Mouse (Mus musculus): ENCODE data around the gene Cdiptos. TPM values are rescaled to one million over a fixed set of nuclear protein-coding genes. Genes with fewer than 3 reads are reported as not detected.

Gene Cdiptos
- polyA plus RNA-seq, 1 experiment from 2014 or later: 0.92 TPM

DNA sequence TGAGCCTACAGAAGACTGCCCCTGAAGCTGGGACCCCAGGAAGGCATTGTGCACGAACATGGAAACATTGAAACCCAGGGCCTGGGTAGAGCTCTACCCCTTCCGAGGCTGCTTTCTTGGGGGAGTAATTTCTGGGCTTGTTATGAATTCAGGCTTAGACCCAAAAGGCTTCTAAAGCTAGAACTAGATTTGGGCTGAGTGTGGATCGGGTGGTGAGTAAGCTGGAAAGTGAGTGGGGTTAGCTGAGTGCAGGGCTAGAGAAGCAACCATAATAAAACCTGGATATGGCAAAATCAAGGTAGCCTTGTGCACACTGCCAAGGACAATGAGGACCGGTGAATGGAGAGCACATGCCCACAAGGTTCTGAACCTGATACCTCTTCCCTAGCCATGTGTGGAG is 13.9 kb downstream of the Cdiptos start:
- no peak for ATAC-seq (ENCODE audit: low FRiP score)
- no peaks in the 10 kb centered on the region for H3K4me1 ChIP-seq
- no peak overlapping the region for H3K27ac ChIP-seq
- peaks cover 28% of the 10 kb centered on the region for H3K27me3 ChIP-seq
- WGBS: 91% methylated on average over 4 of the region's 4 CpGs
- H3K36me3 ChIP-seq: peaks cover 44% of the 10 kb centered on the region
- H3K9ac ChIP-seq: no peak overlapping the region
- no peaks in the 10 kb centered on the region for H3K9me3 ChIP-seq (replicated peaks)
- H3K4me3 ChIP-seq: no peak overlapping the region
- no peak overlapping the region for H3K4me2 ChIP-seq (replicated peaks)

DNA sequence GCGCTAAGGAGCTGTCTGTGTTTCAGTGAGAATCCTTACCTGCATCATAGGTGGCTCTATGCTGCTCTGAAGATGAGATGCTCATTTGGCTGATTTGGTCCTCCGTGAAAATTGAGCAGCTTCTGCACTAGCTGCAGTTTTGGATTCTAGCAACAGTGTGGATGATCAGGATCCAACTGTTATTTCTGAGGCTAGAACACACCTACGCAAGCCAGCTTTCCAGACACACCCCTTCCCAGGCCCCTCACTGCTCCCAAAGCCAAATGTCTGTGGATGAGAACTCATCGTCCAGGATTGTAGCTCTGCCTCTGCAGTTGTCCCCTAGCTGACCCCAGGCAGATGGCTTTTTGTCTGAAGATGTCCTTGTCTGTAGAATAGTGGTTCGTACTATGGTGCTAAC is 14.8 kb downstream of the Cdiptos start:
- Histone ChIP-seq H3K36me3 (peaks cover 37% of the 10 kb centered on the region), H3K27ac (no peak overlapping the region), H3K9ac (no peak overlapping the region), H3K4me2 (replicated peaks) (no peak overlapping the region), H3K4me1 (no peaks in the 10 kb centered on the region), H3K27me3 (peaks cover 28% of the 10 kb centered on the region), H3K4me3 (no peak overlapping the region), H3K9me3 (replicated peaks) (no peaks in the 10 kb centered on the region)
- 83% methylated on average over 5 of the region's 5 CpGs for WGBS
- no peak for ATAC-seq (ENCODE audit: low FRiP score)

DNA sequence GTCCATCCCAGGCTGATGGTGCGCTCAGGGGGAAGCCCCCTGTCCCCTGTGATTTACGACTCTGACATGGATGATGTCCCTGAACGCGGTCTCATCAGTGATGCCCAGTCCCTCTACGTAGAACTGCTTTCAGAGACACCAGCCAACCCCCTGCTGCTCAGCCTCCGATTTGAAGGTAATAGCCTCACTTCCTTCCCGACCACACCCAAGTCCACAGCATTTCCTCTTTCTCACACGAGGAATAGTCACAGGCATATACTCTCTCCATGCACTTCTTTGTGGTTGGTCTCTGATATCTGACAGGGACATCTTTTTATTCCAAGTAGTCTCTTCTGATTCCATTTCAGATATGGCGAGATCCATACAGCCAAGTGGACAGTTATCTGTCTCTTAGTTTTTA is 16.1 kb downstream of the Cdiptos start:
- Histone ChIP-seq H3K27ac (no peak overlapping the region), H3K4me2 (replicated peaks) (no peak overlapping the region), H3K9me3 (replicated peaks) (no peaks in the 10 kb centered on the region), H3K27me3 (peaks cover 28% of the 10 kb centered on the region), H3K4me1 (no peaks in the 10 kb centered on the region), H3K9ac (no peak overlapping the region), H3K4me3 (no peak overlapping the region), H3K36me3 (peaks cover 40% of the 10 kb centered on the region)
- 69% methylated on average over 9 of the region's 9 CpGs for WGBS
- no peak for ATAC-seq (ENCODE audit: low FRiP score)

DNA sequence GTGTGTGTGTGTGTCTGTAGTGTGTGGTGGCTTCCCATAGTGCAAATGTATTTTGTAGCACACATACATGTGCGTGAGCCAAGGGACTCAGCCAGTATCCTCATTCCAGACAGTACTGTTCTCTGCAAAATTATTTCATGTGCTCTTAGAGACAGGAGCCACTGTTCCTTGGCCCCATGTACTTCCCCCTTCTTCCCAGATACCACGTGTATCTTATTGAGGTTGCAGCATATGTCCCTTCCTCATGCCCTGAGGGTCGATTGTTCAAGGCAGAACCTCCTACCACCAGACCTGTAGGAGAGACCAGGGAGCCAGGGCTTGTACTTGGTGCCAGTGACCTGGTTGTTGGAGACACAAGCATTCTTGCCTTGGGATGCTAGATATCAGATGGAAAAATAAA is 20.8 kb downstream of the Cdiptos start:
- H3K4me1 ChIP-seq: peaks cover 21% of the 10 kb centered on the region
- H3K27me3 ChIP-seq: peaks cover 30% of the 10 kb centered on the region
- H3K9me3 ChIP-seq (replicated peaks): no peaks in the 10 kb centered on the region
- no peak for ATAC-seq (ENCODE audit: low FRiP score)
- no peak overlapping the region for H3K4me2 ChIP-seq (replicated peaks)
- peaks cover 16% of the 10 kb centered on the region; the same call in 1 of the 2 replicates for H3K36me3 ChIP-seq
- no peak overlapping the region for H3K27ac ChIP-seq
- no peak overlapping the region for H3K9ac ChIP-seq
- no peak overlapping the region for H3K4me3 ChIP-seq
- WGBS: 73% methylated on average over 3 of the region's 3 CpGs

DNA sequence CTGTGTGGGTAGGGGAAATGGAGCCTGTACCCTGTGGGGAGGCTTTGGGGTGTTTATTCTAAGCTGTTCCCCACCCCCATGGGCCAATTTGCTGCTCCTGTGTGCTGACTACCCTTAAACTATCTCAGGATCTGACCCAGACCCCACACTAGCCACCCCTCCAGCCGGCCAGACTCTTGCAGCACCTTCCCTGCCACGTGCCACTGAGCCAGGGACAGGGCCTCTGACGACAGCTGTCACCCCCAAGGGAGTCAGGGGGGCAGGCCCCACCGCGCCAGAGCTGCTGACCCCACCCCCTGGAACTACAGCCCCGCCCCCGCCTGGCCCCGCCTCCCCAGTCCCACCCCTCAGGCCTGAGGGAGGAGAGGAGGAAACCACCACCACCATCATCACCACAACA is 23.3 kb downstream of the Cdiptos start:
- Histone ChIP-seq H3K4me2 (replicated peaks) (peak overlapping the region; percentile 97), H3K36me3 (peaks cover 4% of the 10 kb centered on the region; the same call in 1 of the 2 replicates), H3K27me3 (peaks cover 41% of the 10 kb centered on the region), H3K27ac (no peak overlapping the region; the same call in 1 of the 2 replicates), H3K4me1 (peaks cover 37% of the 10 kb centered on the region), H3K9ac (peak overlapping the region; percentile 54), H3K9me3 (replicated peaks) (no peaks in the 10 kb centered on the region), H3K4me3 (peak overlapping the region; percentile 47)
- ATAC-seq (ENCODE audit: low FRiP score): no peak
- 0% methylated on average over 8 of the region's 8 CpGs for WGBS

DNA sequence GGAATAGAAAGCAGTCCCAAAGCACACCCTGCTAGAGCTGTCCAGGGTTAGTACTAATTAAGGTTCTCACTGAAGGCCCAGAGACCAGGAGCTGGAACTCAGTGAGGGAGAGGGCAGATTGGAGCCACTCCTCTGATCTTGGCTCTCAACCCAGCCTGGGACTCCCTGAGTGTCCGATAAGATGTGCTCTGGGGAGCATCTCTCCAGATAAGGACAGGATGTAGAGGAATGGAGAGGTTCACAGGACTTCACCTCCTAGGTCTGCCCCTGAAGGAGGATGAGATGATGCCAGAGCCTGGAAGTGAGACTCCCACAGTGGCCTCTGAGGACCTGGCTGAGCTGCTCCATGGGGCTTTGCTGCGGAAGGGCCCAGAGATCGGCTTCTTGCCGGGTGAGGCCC is 24.2 kb downstream of the Cdiptos start:
- H3K4me2 ChIP-seq (replicated peaks): peak overlapping the region; percentile 97
- peak overlapping the region; percentile 64 for H3K9ac ChIP-seq
- H3K36me3 ChIP-seq: peaks cover 4% of the 10 kb centered on the region; the same call in 1 of the 2 replicates
- H3K4me3 ChIP-seq: peak overlapping the region; percentile 47
- WGBS: 33% methylated on average over 4 of the region's 4 CpGs
- no peak for ATAC-seq (ENCODE audit: low FRiP score)
- peaks cover 41% of the 10 kb centered on the region for H3K27me3 ChIP-seq
- peaks cover 37% of the 10 kb centered on the region for H3K4me1 ChIP-seq
- no peaks in the 10 kb centered on the region for H3K9me3 ChIP-seq (replicated peaks)
- H3K27ac ChIP-seq: 0 out of 2 replicates have a peak overlapping the region, but pooled peaks have one; percentile 17

DNA sequence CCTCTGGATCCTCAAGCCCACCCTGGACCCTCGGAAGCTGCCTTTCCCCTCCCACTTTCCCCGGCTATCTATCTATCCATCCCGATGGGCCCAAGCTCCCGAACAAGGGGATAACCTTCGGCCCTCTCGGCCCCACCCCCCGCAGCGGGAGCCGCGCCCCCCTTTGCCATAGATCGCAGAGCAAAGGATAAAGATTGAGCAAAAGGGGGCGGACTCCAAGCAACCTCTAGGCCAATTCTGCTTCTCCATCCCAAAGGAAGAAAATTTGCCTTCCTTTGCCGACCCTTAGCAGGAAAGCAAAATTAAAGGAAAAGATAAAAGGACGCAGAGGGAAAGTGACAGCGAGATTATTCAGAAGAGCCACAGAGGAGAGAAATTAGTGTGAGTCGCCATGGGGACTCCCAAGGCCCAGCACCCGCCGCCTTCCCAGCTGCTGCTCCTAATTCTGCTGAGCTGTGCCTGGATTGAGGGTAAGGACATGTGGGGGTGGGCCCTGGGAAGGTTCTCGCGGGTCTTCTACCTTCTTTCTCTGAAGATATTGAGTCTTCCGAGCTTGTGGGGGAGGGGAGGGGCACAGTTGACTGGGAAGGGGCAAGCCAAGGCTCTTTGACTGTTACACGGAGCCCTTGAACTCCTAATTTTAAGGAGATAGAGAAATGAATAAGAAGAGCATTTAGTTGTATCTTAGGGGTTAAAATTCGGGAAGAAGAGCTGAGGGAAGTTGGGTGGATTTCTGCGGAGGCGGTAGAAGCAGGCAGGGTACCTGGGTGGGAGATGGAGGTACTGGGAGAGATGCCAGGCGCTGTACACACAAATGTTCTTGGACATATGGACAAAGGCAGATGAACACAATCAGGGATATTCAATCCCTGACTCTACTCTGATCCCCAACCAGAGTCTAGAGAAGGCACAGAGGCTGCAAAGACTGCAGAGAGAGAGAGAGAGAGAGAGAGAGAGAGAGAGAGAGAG is 25.0 kb downstream of the Cdiptos start:
- H3K27ac ChIP-seq: peak overlapping the region; percentile 87
- peak; percentile 10 for ATAC-seq (ENCODE audit: low FRiP score)
- peaks cover 11% of the 10 kb centered on the region for H3K36me3 ChIP-seq
- peaks cover 41% of the 10 kb centered on the region for H3K4me1 ChIP-seq
- peak overlapping the region; percentile 47 for H3K4me3 ChIP-seq
- H3K9me3 ChIP-seq (replicated peaks): no peaks in the 10 kb centered on the region
- WGBS: 7% methylated on average over 26 of the region's 26 CpGs
- peak overlapping the region; percentile 97 for H3K4me2 ChIP-seq (replicated peaks)
- peaks cover 41% of the 10 kb centered on the region for H3K27me3 ChIP-seq
- peak overlapping the region; percentile 64 for H3K9ac ChIP-seq

DNA sequence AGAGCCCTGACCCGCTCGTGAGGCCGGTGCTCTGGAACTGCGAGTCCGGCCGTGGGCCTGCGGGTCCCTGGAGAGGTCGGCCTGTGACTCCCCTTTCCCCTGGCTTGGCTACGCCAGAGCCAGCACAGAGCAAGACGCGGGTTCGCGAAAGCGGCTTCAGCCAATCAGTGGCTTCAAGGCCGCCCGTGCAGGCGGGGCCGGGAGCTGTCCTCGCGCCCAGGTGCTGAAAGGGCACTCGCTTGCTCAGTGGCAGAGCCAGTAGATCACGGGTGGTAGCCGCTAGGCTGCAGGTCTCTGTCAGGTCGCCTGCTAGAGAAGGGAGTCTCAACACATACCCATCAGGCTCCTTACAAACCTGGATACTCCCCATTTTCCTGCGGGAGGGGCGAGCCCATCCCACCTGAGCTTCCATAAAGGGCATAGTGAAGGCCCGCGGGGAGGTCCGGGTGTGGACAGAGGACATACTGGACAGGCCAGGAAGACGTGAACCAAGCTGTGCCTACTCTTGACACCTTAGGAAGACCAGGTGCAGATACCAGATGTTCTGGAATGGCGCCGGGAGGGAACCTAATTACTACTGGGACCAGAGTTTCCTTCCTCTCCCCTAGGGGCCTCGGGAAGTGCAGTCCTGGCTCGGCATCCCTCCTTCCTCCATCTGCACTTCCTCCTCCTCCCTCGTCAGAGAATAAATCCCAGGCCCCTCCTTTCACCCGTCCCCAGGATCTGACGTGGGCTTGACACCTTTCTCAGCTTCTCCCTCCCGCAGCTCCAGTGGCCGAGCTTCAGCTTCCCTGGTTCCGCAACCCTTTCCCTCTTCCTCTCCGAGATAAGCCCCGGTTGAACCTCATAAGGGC is 25.9 kb downstream of the Cdiptos start, which contains the start of gene Sez6l2:
Gene Sez6l2, plus strand, starts transcription at position 771 of the 854 bp plus-strand sequence.
- Histone ChIP-seq H3K4me2 (replicated peaks) (peak within 1 kb of the TSS; percentile 97), H3K9me3 (replicated peaks) (no peaks in the 10 kb centered on the region), H3K4me3 (peak within 1 kb of the TSS; percentile 47), H3K27ac (peak within 1 kb of the TSS; percentile 87), H3K36me3 (peaks cover 13% of the 10 kb centered on the region), H3K4me1 (peaks cover 41% of the 10 kb centered on the region), H3K9ac (peak within 1 kb of the TSS; percentile 64), H3K27me3 (peaks cover 41% of the 10 kb centered on the region)
- WGBS: under 1% methylated on average over 42 of the region's 42 CpGs
- peak; percentile 91 for ATAC-seq (ENCODE audit: low FRiP score)

DNA sequence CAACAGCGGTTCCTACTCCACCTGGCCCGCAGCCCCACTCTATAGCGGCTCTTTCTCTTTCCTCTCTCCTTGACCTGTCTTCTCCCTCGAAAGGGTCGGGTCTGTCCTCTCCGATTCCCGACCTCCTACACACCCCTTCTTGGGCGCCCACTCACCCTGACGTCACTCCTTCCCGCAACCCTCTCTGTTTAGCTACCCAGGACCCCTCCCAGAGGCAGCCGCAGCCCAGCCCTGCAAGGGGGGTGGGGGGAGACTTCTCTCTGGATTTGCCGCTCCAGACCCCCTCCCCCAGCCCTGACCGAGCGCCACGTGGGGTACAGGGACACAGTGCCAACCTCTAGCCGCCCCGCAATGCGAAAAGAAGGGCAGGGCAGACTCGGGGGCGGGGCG is 26.5 kb downstream of the Cdiptos start, which contains the start of gene Asphd1:
Gene Asphd1, minus strand, starts transcription at position 180 of the 390 bp plus-strand sequence.
- no peaks in the 10 kb centered on the region for H3K9me3 ChIP-seq (replicated peaks)
- H3K9ac ChIP-seq: peak within 1 kb of the TSS; percentile 64
- peak within 1 kb of the TSS; percentile 47 for H3K4me3 ChIP-seq
- peaks cover 41% of the 10 kb centered on the region for H3K27me3 ChIP-seq
- peaks cover 19% of the 10 kb centered on the region for H3K36me3 ChIP-seq
- WGBS: under 1% methylated on average over 21 of the region's 21 CpGs
- ATAC-seq (ENCODE audit: low FRiP score): peak; percentile 70
- peak within 1 kb of the TSS; percentile 97 for H3K4me2 ChIP-seq (replicated peaks)
- peaks cover 41% of the 10 kb centered on the region for H3K4me1 ChIP-seq
- H3K27ac ChIP-seq: peak within 1 kb of the TSS; percentile 87

DNA sequence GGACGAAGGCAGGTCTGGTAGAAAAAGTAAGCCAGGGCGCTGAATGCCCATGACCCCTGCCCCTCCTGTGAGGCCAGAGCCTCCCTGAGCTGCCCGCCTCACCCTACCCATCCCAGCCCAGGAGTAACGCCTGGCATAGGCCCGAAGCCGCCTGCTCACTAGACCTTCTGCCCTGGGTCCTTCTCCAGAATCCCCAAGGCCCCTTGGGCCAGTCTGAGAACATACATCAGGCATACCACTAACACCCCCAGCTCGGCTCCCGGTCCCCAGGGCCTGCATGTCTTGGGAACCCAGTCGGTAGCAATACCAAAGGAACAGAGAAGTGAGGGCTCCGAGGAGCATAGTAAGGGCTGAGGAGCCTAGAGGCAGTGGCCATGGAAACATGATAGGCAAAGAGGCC is 27.3 kb downstream of the Cdiptos start:
- H3K4me1 ChIP-seq: peaks cover 41% of the 10 kb centered on the region
- WGBS: 80% methylated on average over 10 of the region's 10 CpGs
- peak overlapping the region; percentile 87 for H3K27ac ChIP-seq
- H3K9ac ChIP-seq: peak overlapping the region; percentile 64
- H3K9me3 ChIP-seq (replicated peaks): no peaks in the 10 kb centered on the region
- peak overlapping the region; percentile 47 for H3K4me3 ChIP-seq
- peaks cover 27% of the 10 kb centered on the region for H3K36me3 ChIP-seq
- ATAC-seq (ENCODE audit: low FRiP score): no peak
- H3K27me3 ChIP-seq: peaks cover 41% of the 10 kb centered on the region
- peak overlapping the region; percentile 97 for H3K4me2 ChIP-seq (replicated peaks)

DNA sequence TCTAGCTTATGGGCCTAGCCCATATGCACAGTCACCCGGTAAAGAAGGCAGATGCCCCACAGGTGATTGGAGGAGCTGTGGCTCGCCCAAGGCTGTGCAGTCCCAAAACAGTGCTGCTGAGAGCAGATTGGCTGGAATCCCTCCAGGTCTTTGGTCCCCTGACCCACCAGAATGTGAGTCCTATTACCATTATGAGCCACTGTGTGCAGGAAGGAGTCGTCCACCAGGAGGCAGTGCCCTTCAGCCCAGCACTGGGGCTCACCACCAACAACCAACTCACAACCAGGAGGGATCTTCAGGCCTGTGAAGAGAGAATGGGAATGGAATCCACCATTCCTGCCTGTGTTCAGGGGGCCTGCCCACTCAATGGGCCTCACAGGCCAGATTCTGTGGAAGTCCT is 29.4 kb downstream of the Cdiptos start:
- Histone ChIP-seq H3K4me2 (replicated peaks) (no peak overlapping the region), H3K9ac (no peak overlapping the region), H3K27ac (no peak overlapping the region), H3K27me3 (peaks cover 25% of the 10 kb centered on the region), H3K4me3 (no peak overlapping the region), H3K9me3 (replicated peaks) (no peaks in the 10 kb centered on the region), H3K4me1 (peaks cover 33% of the 10 kb centered on the region), H3K36me3 (peaks cover 39% of the 10 kb centered on the region)
- ATAC-seq (ENCODE audit: low FRiP score): no peak
- 35% methylated on average over 3 of the region's 3 CpGs for WGBS

DNA sequence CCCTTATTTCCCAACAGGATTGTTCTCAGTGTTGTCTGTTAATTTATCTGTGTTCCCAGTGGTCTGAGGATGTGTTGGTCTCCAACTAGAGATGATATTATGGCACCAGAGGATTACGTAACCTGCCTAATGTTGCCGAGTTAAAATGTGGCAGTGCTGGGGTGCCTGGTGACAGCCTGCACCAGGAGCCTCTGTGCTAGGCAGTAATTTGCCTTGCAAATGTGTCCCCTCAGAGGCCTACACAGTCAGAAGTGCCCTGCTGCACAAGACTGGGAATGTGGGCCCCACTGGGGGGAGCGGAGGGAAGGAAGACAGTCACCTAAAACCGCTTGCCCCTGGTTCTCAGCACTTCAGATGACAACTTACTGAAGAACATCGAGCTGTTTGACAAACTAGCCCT is 34.1 kb downstream of the Cdiptos start:
- Histone ChIP-seq H3K27me3 (no peaks in the 10 kb centered on the region), H3K9ac (no peak overlapping the region), H3K36me3 (peaks cover 49% of the 10 kb centered on the region), H3K4me2 (replicated peaks) (no peak overlapping the region), H3K9me3 (replicated peaks) (no peaks in the 10 kb centered on the region), H3K4me3 (no peak overlapping the region), H3K27ac (no peak overlapping the region; the same call in 1 of the 2 replicates), H3K4me1 (peaks cover 16% of the 10 kb centered on the region)
- ATAC-seq (ENCODE audit: low FRiP score): no peak
- WGBS: 55% methylated on average over 5 of the region's 5 CpGs
